Mouse (Mus musculus) midbrain, embryonic 14.5 days (tissue): ENCODE measurements around the gene Tmem160. TPM values are rescaled to one million over a fixed set of nuclear protein-coding genes. Genes with fewer than 3 reads are reported as not detected.

ENCODE experiments used
- ATAC-seq: fragments of 200-750 bp; cut with Nextera tagmentation; 2 replicates; pipeline ENCODE4 v1.8.0; 2017; ENCODE audit warnings: moderate number of reproducible peaks, moderate library complexity; ENCODE audit not compliant: low FRiP score, low TSS enrichment
- DNase-seq: peaks from one replicate; pipeline ENCODE4 v3.0.0-alpha.2; 2015
- H3K27ac ChIP-seq: fragments of 300-500 bp; sonication (generic); replicated peaks from 2 replicates; pipeline ENCODE4 v1.5.1; 2014; ENCODE audit warnings: mild to moderate bottlenecking, low read depth, low read length, moderate library complexity
- H3K27me3 ChIP-seq: fragments of 300-500 bp; sonication (generic); 2 replicates; pipeline ENCODE4 v1.6.1; 2014; ENCODE audit warnings: low read length, control low read depth, mixed read lengths; ENCODE audit not compliant: control insufficient read depth, insufficient read depth
- H3K36me3 ChIP-seq: fragments of 300-500 bp; sonication (generic); 2 replicates; pipeline ENCODE4 v1.6.1; 2014; ENCODE audit warnings: low read length, control low read depth; ENCODE audit not compliant: control insufficient read depth, insufficient read depth
- H3K4me1 ChIP-seq: fragments of 300-500 bp; sonication (generic); 2 replicates; pipeline ENCODE4 v1.6.1; 2014; ENCODE audit warnings: mild to moderate bottlenecking, antibody characterized with exemption, low read length, control low read depth; ENCODE audit not compliant: control insufficient read depth, insufficient read depth
- H3K4me2 ChIP-seq: fragments of 300-500 bp; sonication (generic); 2 replicates; pipeline ENCODE4 v1.6.1; 2014; ENCODE audit warnings: mild to moderate bottlenecking, low read length, moderate library complexity
- H3K4me3 ChIP-seq: fragments of 300-500 bp; sonication (generic); replicated peaks from 2 replicates; pipeline ENCODE4 v1.5.1; 2014; ENCODE audit warnings: low read depth, low read length
- H3K9ac ChIP-seq: fragments of 300-500 bp; sonication (generic); replicated peaks from 2 replicates; pipeline ENCODE4 v1.6.1; 2014; ENCODE audit warnings: mild to moderate bottlenecking, low read length, moderate library complexity
- H3K9me3 ChIP-seq: fragments of 300-500 bp; sonication (generic); 2 replicates; pipeline ENCODE4 v1.6.1; 2016; ENCODE audit warnings: low read length, control low read depth, mixed read lengths; ENCODE audit not compliant: control insufficient read depth
- WGBS: fragments of 180-500 bp; shearing (Covaris S2); extraction: QIAGEN DNeasy Blood & Tissue Kit; methylation state at CpG from one replicate; pipeline ENCODE4 v1.1.7; 2014; 5-methylcytosine and 5-hydroxymethylcytosine counted together
- polyA plus RNA-seq: library from polyadenylated mRNA; unstranded; fragments of >200 nt; fragmentation: Nextera tagmentation; extraction: Ambion mirVana; gene quantifications from 2 replicates; pipeline ENCODE4 v1.2.1, GENCODE M21; 2014

Tmem160 gene
- polyA plus RNA-seq, 1 experiment from 2014 or later = 59.6 TPM

- 93% methylated on average over 10 of the region's 10 CpGs for WGBS
- H3K4me1 ChIP-seq = no peaks in the 10 kb centered on the region
- DNase-seq = no peak
- no peak overlapping the region for H3K4me2 ChIP-seq
- peak; percentile 17; the same call in 1 of the 2 replicates for ATAC-seq
- H3K9me3 ChIP-seq = no peaks in the 10 kb centered on the region
- H3K27me3 ChIP-seq = no peaks in the 10 kb centered on the region
- peaks cover 97% of the 10 kb centered on the region for H3K36me3 ChIP-seq
- H3K27ac ChIP-seq = no peak overlapping the region
- no peak overlapping the region for H3K4me3 ChIP-seq
- H3K9ac ChIP-seq = no peak overlapping the region
Observed at GRCm38 (mm10) chr7:16425721-16426120, 26.9 kb upstream of the Tmem160 start.

- ATAC-seq = peak; percentile 78
- Histone ChIP-seq H3K4me3 (no peak overlapping the region), H3K4me2 (no peak overlapping the region), H3K9me3 (no peaks in the 10 kb centered on the region), H3K36me3 (peaks cover 97% of the 10 kb centered on the region), H3K27me3 (no peaks in the 10 kb centered on the region), H3K4me1 (no peaks in the 10 kb centered on the region), H3K27ac (no peak overlapping the region), H3K9ac (no peak overlapping the region)
- WGBS = 46% methylated on average over 4 of the region's 4 CpGs
- peak; percentile 80 for DNase-seq
Observed at GRCm38 (mm10) chr7:16426129-16426729, 26.4 kb upstream of the Tmem160 start.

- ATAC-seq (no peak), DNase-seq (no peak)
- Histone ChIP-seq H3K4me3 (no peak overlapping the region), H3K9me3 (no peaks in the 10 kb centered on the region), H3K27me3 (no peaks in the 10 kb centered on the region), H3K4me2 (no peak overlapping the region), H3K27ac (no peak overlapping the region), H3K4me1 (no peaks in the 10 kb centered on the region), H3K36me3 (peaks cover 86% of the 10 kb centered on the region), H3K9ac (no peak overlapping the region)
- 87% methylated on average over 3 of the region's 3 CpGs for WGBS
Observed at GRCm38 (mm10) chr7:16433352-16433971, 19.1 kb upstream of the Tmem160 start.

- Histone ChIP-seq H3K27me3 (no peaks in the 10 kb centered on the region), H3K4me1 (no peaks in the 10 kb centered on the region), H3K36me3 (peaks cover 70% of the 10 kb centered on the region), H3K9me3 (no peaks in the 10 kb centered on the region), H3K27ac (no peak overlapping the region), H3K9ac (no peak overlapping the region), H3K4me3 (no peak overlapping the region), H3K4me2 (no peak overlapping the region)
- ATAC-seq = no peak
- no peak for DNase-seq
- 87% methylated on average over 9 of the region's 9 CpGs for WGBS
Observed at GRCm38 (mm10) chr7:16435088-16435487, 17.5 kb upstream of the Tmem160 start.

GRCm38 (mm10) chr7:16441241-16441640, 11.3 kb upstream of the Tmem160 start:
- peaks cover 9% of the 10 kb centered on the region for H3K36me3 ChIP-seq
- no peak overlapping the region for H3K4me2 ChIP-seq
- no peak overlapping the region for H3K4me3 ChIP-seq
- no peak for DNase-seq
- H3K27ac ChIP-seq = no peak overlapping the region
- no peak overlapping the region for H3K9ac ChIP-seq
- no peaks in the 10 kb centered on the region for H3K9me3 ChIP-seq
- no peaks in the 10 kb centered on the region for H3K27me3 ChIP-seq
- no peak for ATAC-seq
- H3K4me1 ChIP-seq = no peaks in the 10 kb centered on the region

GRCm38 (mm10) chr7:16451656-16452055, 923 bp upstream of the Tmem160 start:
- H3K4me3 ChIP-seq = no peak overlapping the region
- H3K4me1 ChIP-seq = peaks cover 8% of the 10 kb centered on the region
- no peaks in the 10 kb centered on the region for H3K9me3 ChIP-seq
- no peak overlapping the region for H3K4me2 ChIP-seq
- ATAC-seq = no peak
- H3K9ac ChIP-seq = no peak overlapping the region
- H3K36me3 ChIP-seq = 0 out of 2 replicates have a peak, but pooled peaks cover 8% of the 10 kb centered on the region
- no peak overlapping the region for H3K27ac ChIP-seq
- H3K27me3 ChIP-seq = no peaks in the 10 kb centered on the region
- no peak for DNase-seq
- WGBS = 87% methylated on average over 6 of the region's 6 CpGs

GRCm38 (mm10) chr7:16453118-16453711, 636 bp downstream of the Tmem160 start:
- DNase-seq (peak; percentile 83), ATAC-seq (peak; percentile 69)
- H3K4me1 ChIP-seq = peaks cover 8% of the 10 kb centered on the region
- 0 out of 2 replicates have a peak, but pooled peaks cover 12% of the 10 kb centered on the region for H3K36me3 ChIP-seq
- H3K4me2 ChIP-seq = peak overlapping the region; percentile 93
- H3K27ac ChIP-seq = 0 out of 2 replicates have a peak overlapping the region, but pooled peaks have one; percentile 55
- H3K4me3 ChIP-seq = peak overlapping the region; percentile 84
- under 1% methylated on average over 23 of the region's 23 CpGs for WGBS
- H3K9me3 ChIP-seq = no peaks in the 10 kb centered on the region
- H3K27me3 ChIP-seq = no peaks in the 10 kb centered on the region
- H3K9ac ChIP-seq = peak overlapping the region; percentile 64

- no peaks in the 10 kb centered on the region for H3K9me3 ChIP-seq
- no peak overlapping the region for H3K27ac ChIP-seq
- H3K4me3 ChIP-seq = no peak overlapping the region
- H3K4me1 ChIP-seq = peaks cover 8% of the 10 kb centered on the region
- no peak overlapping the region for H3K4me2 ChIP-seq
- ATAC-seq (no peak), DNase-seq (no peak)
- WGBS = 94% methylated on average over 14 of the region's 14 CpGs
- H3K9ac ChIP-seq = no peak overlapping the region
- no peaks in the 10 kb centered on the region for H3K27me3 ChIP-seq
- H3K36me3 ChIP-seq = 0 out of 2 replicates have a peak, but pooled peaks cover 12% of the 10 kb centered on the region
Observed at GRCm38 (mm10) chr7:16455016-16455415, 2.4 kb downstream of the Tmem160 start.
